Mouse (Mus musculus) intestine, postnatal 0 days (tissue): Measurements from ENCODE around the gene Slc22a17. TPM values are rescaled to one million over a fixed set of nuclear protein-coding genes. Genes with fewer than 3 reads are reported as not detected.
"Not testable (repeated sequence)": the region's sequence is repeated elsewhere in the genome, so short reads cannot be mapped to it uniquely, and the experiment has no call there.

Source experiments
- ATAC-seq: fragments of 200-750 bp; cut with Nextera tagmentation; 2 replicates; pipeline ENCODE4 v1.8.0; 2017; ENCODE audit warnings: mild to moderate bottlenecking, moderate TSS enrichment, moderate library complexity
- H3K27ac ChIP-seq: fragments of 300-500 bp; sonication (generic); 2 replicates; pipeline ENCODE4 v1.5.1; 2014; ENCODE audit warnings: mild to moderate bottlenecking, low read depth, low read length, moderate library complexity
- H3K27me3 ChIP-seq: fragments of 300-500 bp; sonication (generic); replicated peaks from 2 replicates; pipeline ENCODE4 v1.6.1; 2014; ENCODE audit warnings: low read length, mixed read lengths; ENCODE audit not compliant: control insufficient read depth, insufficient read depth
- H3K36me3 ChIP-seq: fragments of 300-500 bp; sonication (generic); 2 replicates; pipeline ENCODE4 v1.6.1; 2014; ENCODE audit warnings: mild to moderate bottlenecking, moderate library complexity; ENCODE audit not compliant: control insufficient read depth, insufficient read depth
- H3K4me1 ChIP-seq: fragments of 300-500 bp; sonication (generic); replicated peaks from 2 replicates; pipeline ENCODE4 v1.6.1; 2014; ENCODE audit warnings: antibody characterized with exemption, low read length, mixed read lengths; ENCODE audit not compliant: control insufficient read depth, insufficient read depth
- H3K4me2 ChIP-seq: fragments of 300-500 bp; sonication (generic); replicated peaks from 2 replicates; pipeline ENCODE4 v1.6.1; 2014; ENCODE audit warnings: low read depth, mild to moderate bottlenecking, moderate library complexity
- H3K4me3 ChIP-seq: fragments of 300-500 bp; sonication (generic); 2 replicates; pipeline ENCODE4 v1.5.1; 2014; ENCODE audit warnings: low read depth, low read length
- H3K9ac ChIP-seq: fragments of 300-500 bp; sonication (generic); 2 replicates; pipeline ENCODE4 v1.6.1; 2014; ENCODE audit warnings: mild to moderate bottlenecking, low read depth, low read length
- H3K9me3 ChIP-seq: fragments of 300-500 bp; sonication (generic); 2 replicates; pipeline ENCODE4 v1.6.1; 2016; ENCODE audit warnings: mixed run types; ENCODE audit not compliant: control insufficient read depth
- CTCF ChIP-seq: sonication (generic); IDR thresholded peaks from 2 replicates; pipeline ENCODE4 v1.5.1; 2016; ENCODE audit warnings: low read depth, mild to moderate bottlenecking, control low read depth, antibody characterized with exemption, moderate library complexity
- WGBS: fragments of 180-500 bp; shearing (Covaris S2); extraction: QIAGEN DNeasy Blood & Tissue Kit; methylation state at CpG from one replicate; pipeline ENCODE4 v1.1.7; 2014; 5-methylcytosine and 5-hydroxymethylcytosine counted together
- polyA plus RNA-seq: library from polyadenylated mRNA; unstranded; fragments of >200 nt; fragmentation: Nextera tagmentation; extraction: Ambion mirVana; gene quantifications from 2 replicates; pipeline ENCODE4 v1.2.1, GENCODE M21; 2015

Slc22a17 gene
- polyA plus RNA-seq, 1 experiment from 2014 or later: 12.5 TPM

DNA sequence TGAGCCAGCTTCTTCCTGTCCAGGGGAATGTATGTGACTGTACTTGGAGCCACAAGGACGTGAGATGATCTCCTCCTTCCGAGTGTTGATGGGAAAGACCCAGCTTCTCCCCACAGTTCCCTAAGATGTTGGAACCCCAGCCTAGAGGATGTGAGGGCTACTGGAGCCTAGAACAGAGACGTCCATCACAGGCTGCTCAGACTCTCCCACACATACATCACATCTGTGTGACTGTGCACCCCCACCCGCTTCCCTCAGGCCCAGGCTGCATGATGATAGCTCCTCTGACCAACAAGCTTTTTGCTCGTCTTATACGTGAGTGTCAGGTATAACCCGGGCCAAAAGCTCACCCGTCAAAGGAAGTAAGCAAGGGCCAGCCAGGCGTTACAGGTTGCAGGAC lies 35.8 kb upstream of the Slc22a17 start:
- ATAC-seq: no peak
- no peaks in the 10 kb centered on the region for H3K36me3 ChIP-seq
- no peak overlapping the region for H3K4me2 ChIP-seq
- no peak overlapping the region for H3K4me3 ChIP-seq
- 82% methylated on average over 9 of the region's 9 CpGs for WGBS
- no peak overlapping the region for H3K27ac ChIP-seq
- H3K4me1 ChIP-seq: no peaks in the 10 kb centered on the region
- H3K27me3 ChIP-seq: no peaks in the 10 kb centered on the region
- H3K9me3 ChIP-seq: no peaks in the 10 kb centered on the region
- TF ChIP-seq CTCF: no peak
- no peak overlapping the region for H3K9ac ChIP-seq

GRCm38 (mm10) chr14:54947008-54947407 lies 34.1 kb upstream of the Slc22a17 start:
- not testable (repeated sequence) for H3K4me3 ChIP-seq, H3K4me1 ChIP-seq, H3K36me3 ChIP-seq, ATAC-seq, H3K9ac ChIP-seq, H3K27me3 ChIP-seq, H3K9me3 ChIP-seq, H3K4me2 ChIP-seq, H3K27ac ChIP-seq
- WGBS: 91% methylated on average over 9 of the region's 11 CpGs

- Histone ChIP-seq H3K27me3 (no peaks in the 10 kb centered on the region), H3K9ac (no peak overlapping the region), H3K9me3 (no peaks in the 10 kb centered on the region), H3K4me1 (no peaks in the 10 kb centered on the region), H3K36me3 (no peaks in the 10 kb centered on the region), H3K4me3 (no peak overlapping the region), H3K27ac (no peak overlapping the region), H3K4me2 (no peak overlapping the region)
- no peak for TF ChIP-seq CTCF
- no peak for ATAC-seq
- 72% methylated on average over 19 of the region's 19 CpGs for WGBS
These were observed 33.2 kb upstream of the Slc22a17 start for GRCm38 (mm10) chr14:54945975-54946704.

- Histone ChIP-seq H3K4me3 (no peak overlapping the region), H3K27ac (no peak overlapping the region), H3K9ac (no peak overlapping the region), H3K27me3 (no peaks in the 10 kb centered on the region), H3K36me3 (no peaks in the 10 kb centered on the region), H3K4me2 (no peak overlapping the region), H3K4me1 (no peaks in the 10 kb centered on the region), H3K9me3 (no peaks in the 10 kb centered on the region)
- ATAC-seq: no peak
- WGBS: 69% methylated on average over 2 of the region's 2 CpGs
- no peak for TF ChIP-seq CTCF
These were observed 32.0 kb upstream of the Slc22a17 start for GRCm38 (mm10) chr14:54944939-54945338.

DNA sequence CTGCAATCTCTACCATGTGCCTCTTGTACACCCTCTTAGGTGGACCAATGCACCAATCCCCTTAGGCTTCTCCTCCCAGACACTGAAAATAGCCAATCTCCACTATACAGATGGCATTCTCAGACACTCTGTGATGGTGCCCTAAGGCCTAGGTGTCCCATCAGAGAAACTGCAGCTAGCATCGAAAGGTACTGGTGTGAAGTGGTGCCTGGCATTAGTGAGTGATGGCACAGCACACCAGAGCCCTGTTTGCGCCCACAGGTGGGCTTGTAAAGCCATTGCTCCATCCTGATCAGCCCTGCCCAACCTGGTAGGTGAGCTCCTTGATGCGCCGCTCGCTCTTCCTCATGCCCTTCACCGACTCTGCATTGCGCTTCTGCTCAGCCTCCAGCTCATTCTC lies 31.0 kb upstream of the Slc22a17 start:
- no peak for TF ChIP-seq CTCF
- no peaks in the 10 kb centered on the region for H3K4me1 ChIP-seq
- no peaks in the 10 kb centered on the region for H3K36me3 ChIP-seq
- no peak for ATAC-seq
- no peak overlapping the region for H3K27ac ChIP-seq
- H3K9me3 ChIP-seq: no peaks in the 10 kb centered on the region
- no peaks in the 10 kb centered on the region for H3K27me3 ChIP-seq
- H3K4me2 ChIP-seq: no peak overlapping the region
- no peak overlapping the region for H3K4me3 ChIP-seq
- no peak overlapping the region for H3K9ac ChIP-seq
- 87% methylated on average over 7 of the region's 7 CpGs for WGBS

DNA sequence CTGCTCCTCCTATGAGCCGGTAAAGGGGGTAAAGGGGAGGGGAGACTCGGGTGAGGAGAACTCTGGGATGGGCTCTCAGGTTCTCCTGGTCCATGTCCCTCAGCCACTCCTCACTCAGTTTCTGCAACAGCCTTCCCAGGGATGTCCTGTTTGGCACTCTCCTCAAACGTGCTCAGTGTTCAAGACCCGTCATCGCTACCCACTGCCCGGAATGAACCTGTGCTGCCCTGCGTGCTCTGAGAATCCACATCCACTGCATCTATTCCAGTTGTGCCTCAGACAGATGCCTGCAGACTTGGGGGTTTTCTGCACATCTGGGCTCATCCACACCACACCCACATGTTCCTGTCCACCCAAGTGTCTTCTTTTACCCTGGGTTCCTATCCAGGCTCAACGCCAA lies 29.5 kb upstream of the Slc22a17 start:
- no peak for ATAC-seq
- no peaks in the 10 kb centered on the region for H3K9me3 ChIP-seq
- no peak overlapping the region for H3K9ac ChIP-seq
- no peak overlapping the region for H3K4me3 ChIP-seq
- H3K27ac ChIP-seq: no peak overlapping the region
- no peaks in the 10 kb centered on the region for H3K27me3 ChIP-seq
- no peaks in the 10 kb centered on the region for H3K36me3 ChIP-seq
- H3K4me1 ChIP-seq: no peaks in the 10 kb centered on the region
- no peak for TF ChIP-seq CTCF
- H3K4me2 ChIP-seq: no peak overlapping the region
- 87% methylated on average over 8 of the region's 8 CpGs for WGBS
